ENCODE assay signal across 7 mouse cellular contexts in genomic region chr9:66834318-66835096, GRCm38 (mm10). TPM values are rescaled to one million over a fixed set of nuclear protein-coding genes. Genes with fewer than 3 reads are reported as not detected.
DNase-seq lines count a peak whose midpoint lies in the region; ATAC-seq lines count a peak whose summit lies in the region.

Aph1c (minus strand) TSS chr9:66834726.

- H3K27me3 ChIP-seq in embryonic facial prominence, embryonic 12.5 days, result peaks cover 4% of the 10 kb centered on the region; the same call in 1 of the 2 replicates
- H3K27me3 ChIP-seq in limb, embryonic 11.5 days (ENCODE audit: control insufficient read depth, insufficient read depth, low read length), result 0 out of 2 replicates have a peak, but pooled peaks cover 2% of the 10 kb centered on the region
- H3K27me3 ChIP-seq in midbrain, embryonic 14.5 days (ENCODE audit: control insufficient read depth, insufficient read depth, low read length), result peaks cover 4% of the 10 kb centered on the region; the same call in 1 of the 2 replicates

- H3K27ac ChIP-seq in embryonic facial prominence, embryonic 12.5 days, result no peak within 1 kb of the TSS
- no peak within 1 kb of the TSS for H3K27ac ChIP-seq in limb, embryonic 11.5 days (replicated peaks; ENCODE audit: low read depth, low read length)
- no peak within 1 kb of the TSS for H3K27ac ChIP-seq in midbrain, embryonic 14.5 days (replicated peaks; ENCODE audit: low read depth, low read length)

- DNase-seq in adrenal gland, postnatal 25 days, result peak; percentile 98
- DNase-seq in heart, adult 11 months, result peak; percentile 100
- DNase-seq in kidney, adult 18-20 months, result peak; percentile 100
- peak; percentile 99 for DNase-seq in limb, embryonic 11.5 days (ENCODE audit: low spot score)
- peak; percentile 99 for DNase-seq in midbrain, embryonic 14.5 days
- DNase-seq in spleen, adult 18-20 months, result peak; percentile 98 to 100

- no peaks in the 10 kb centered on the region for H3K9me3 ChIP-seq in embryonic facial prominence, embryonic 12.5 days
- no peaks in the 10 kb centered on the region for H3K9me3 ChIP-seq in limb, embryonic 11.5 days (ENCODE audit: control insufficient read depth, low read length)
- no peaks in the 10 kb centered on the region for H3K9me3 ChIP-seq in midbrain, embryonic 14.5 days (ENCODE audit: control insufficient read depth, low read length)

- peak within 1 kb of the TSS; percentile 96 for H3K4me2 ChIP-seq in embryonic facial prominence, embryonic 12.5 days (replicated peaks)
- peak within 1 kb of the TSS; percentile 94 for H3K4me2 ChIP-seq in limb, embryonic 11.5 days (ENCODE audit: low read depth, severe bottlenecking)
- H3K4me2 ChIP-seq in midbrain, embryonic 14.5 days (ENCODE audit: low read length), result peak within 1 kb of the TSS; percentile 98

- H3K4me1 ChIP-seq in embryonic facial prominence, embryonic 12.5 days, result peaks cover 7% of the 10 kb centered on the region; the same call in 1 of the 2 replicates
- peaks cover 9% of the 10 kb centered on the region for H3K4me1 ChIP-seq in limb, embryonic 11.5 days (ENCODE audit: control insufficient read depth, insufficient read depth, low read length)
- peaks cover 12% of the 10 kb centered on the region for H3K4me1 ChIP-seq in midbrain, embryonic 14.5 days (ENCODE audit: control insufficient read depth, insufficient read depth, low read length)

- H3K9ac ChIP-seq in embryonic facial prominence, embryonic 12.5 days, result peak within 1 kb of the TSS; percentile 48
- peak within 1 kb of the TSS; percentile 52 for H3K9ac ChIP-seq in limb, embryonic 11.5 days (ENCODE audit: low read length)
- peak within 1 kb of the TSS; percentile 47 for H3K9ac ChIP-seq in midbrain, embryonic 14.5 days (replicated peaks; ENCODE audit: low read length)

- under 1% methylated on average over 58 of the region's 58 CpGs for WGBS in embryonic facial prominence, embryonic 12.5 days
- WGBS in limb, embryonic 11.5 days, result under 1% methylated on average over 58 of the region's 58 CpGs
- under 1% methylated on average over 58 of the region's 58 CpGs for WGBS in midbrain, embryonic 14.5 days

- H3K4me3 ChIP-seq in embryonic facial prominence, embryonic 12.5 days, result peak within 1 kb of the TSS; percentile 51
- H3K4me3 ChIP-seq in limb, embryonic 11.5 days (ENCODE audit: low read depth, low read length), result peak within 1 kb of the TSS; percentile 57
- peak within 1 kb of the TSS; percentile 63 for H3K4me3 ChIP-seq in midbrain, embryonic 14.5 days (replicated peaks; ENCODE audit: low read depth, low read length)

- no peaks in the 10 kb centered on the region for H3K36me3 ChIP-seq in embryonic facial prominence, embryonic 12.5 days
- H3K36me3 ChIP-seq in limb, embryonic 11.5 days (ENCODE audit: control insufficient read depth, insufficient read depth, low read length), result no peaks in the 10 kb centered on the region
- H3K36me3 ChIP-seq in midbrain, embryonic 14.5 days (ENCODE audit: control insufficient read depth, insufficient read depth, low read length), result no peaks in the 10 kb centered on the region

- peak; percentile 99 for ATAC-seq in embryonic facial prominence, embryonic 12.5 days (ENCODE audit: insufficient number of reproducible peaks, insufficient read depth, low FRiP score, low TSS enrichment)
- ATAC-seq in limb, embryonic 11.5 days (ENCODE audit: insufficient number of reproducible peaks, low FRiP score, low TSS enrichment, low read depth), result peak; percentile 99
- ATAC-seq in midbrain, embryonic 14.5 days (ENCODE audit: low FRiP score, low TSS enrichment), result peak; percentile 100

RNA-seq across cellular contexts. Expression of gene Aph1c, which starts in this region (rescaled TPM):
- 5.7 and 13.6 TPM in 2 replicates for total RNA-seq in adrenal gland, postnatal 25 days (2021)
- polyA plus RNA-seq in embryonic facial prominence, embryonic 12.5 days (2016; fragmentation: Nextera tagmentation; extraction: Ambion mirVana), result 2.9 and 3.1 TPM in 2 replicates
- polyA plus RNA-seq in limb, embryonic 11.5 days (2014; fragmentation: Nextera tagmentation; extraction: Ambion mirVana), result 1.1 and 3.2 TPM in 2 replicates
- polyA plus RNA-seq in midbrain, embryonic 14.5 days (2014; fragmentation: Nextera tagmentation; extraction: Ambion mirVana), result 2.1 and 3.4 TPM in 2 replicates
